Mouse (Mus musculus) midbrain, postnatal 0 days (tissue): ENCODE measurements at regions not wholly inside any gene's neighbourhood (a gene's known extent, or its start where the extent isn't known, plus 50 kb on each side); places are given as distances from the start of the nearest gene placed in this dataset.

Experiments used
- ATAC-seq: fragments of 200-750 bp; cut with Nextera tagmentation; 2 replicates; pipeline ENCODE4 v1.8.0; 2017; ENCODE audit warnings: moderate number of reproducible peaks, mild to moderate bottlenecking, moderate TSS enrichment, moderate library complexity; ENCODE audit not compliant: low FRiP score
- DNase-seq: peaks from one replicate; pipeline ENCODE4 v3.0.0-alpha.2; 2015; ENCODE audit warnings: low spot score
- H3K27ac ChIP-seq: fragments of 300-500 bp; sonication (generic); 2 replicates; pipeline ENCODE4 v1.5.1; 2014; ENCODE audit warnings: low read depth, mild to moderate bottlenecking, low read length, mixed read lengths
- H3K27me3 ChIP-seq: fragments of 300-500 bp; sonication (generic); 2 replicates; pipeline ENCODE4 v1.6.1; 2014; ENCODE audit warnings: low read length, control low read depth, mixed read lengths; ENCODE audit not compliant: insufficient read depth
- H3K36me3 ChIP-seq: fragments of 300-500 bp; sonication (generic); 2 replicates; pipeline ENCODE4 v1.6.1; 2014; ENCODE audit warnings: low read length, control low read depth, mixed read lengths; ENCODE audit not compliant: insufficient read depth
- H3K4me1 ChIP-seq: fragments of 300-500 bp; sonication (generic); 2 replicates; pipeline ENCODE4 v1.6.1; 2014; ENCODE audit warnings: mild to moderate bottlenecking, control low read depth, antibody characterized with exemption, low read length, mixed read lengths; ENCODE audit not compliant: insufficient read depth
- H3K4me2 ChIP-seq: fragments of 300-500 bp; sonication (generic); 2 replicates; pipeline ENCODE4 v1.6.1; 2014; ENCODE audit warnings: low read depth, mild to moderate bottlenecking, low read length, mixed read lengths; ENCODE audit not compliant: poor library complexity, severe bottlenecking
- H3K4me3 ChIP-seq: fragments of 300-500 bp; sonication (generic); 2 replicates; pipeline ENCODE4 v1.5.1; 2014; ENCODE audit warnings: low read depth, mild to moderate bottlenecking, low read length, moderate library complexity
- H3K9ac ChIP-seq: fragments of 300-500 bp; sonication (generic); replicated peaks from 2 replicates; pipeline ENCODE4 v1.6.1; 2014; ENCODE audit warnings: mild to moderate bottlenecking, low read length, moderate library complexity, mixed read lengths; ENCODE audit not compliant: poor library complexity, severe bottlenecking
- H3K9me3 ChIP-seq: fragments of 300-500 bp; sonication (generic); 2 replicates; pipeline ENCODE4 v1.6.1; 2016; ENCODE audit warnings: low read length, control low read depth
- CTCF ChIP-seq: IDR thresholded peaks from 2 replicates; pipeline ENCODE4 v1.5.1; 2016; ENCODE audit warnings: antibody characterized with exemption, mild to moderate bottlenecking
- WGBS: fragments of 180-500 bp; shearing (Covaris S2); extraction: QIAGEN DNeasy Blood & Tissue Kit; methylation state at CpG from one replicate; pipeline ENCODE4 v1.1.7; 2014; 5-methylcytosine and 5-hydroxymethylcytosine counted together

GRCm38 (mm10) chr2:75090439-75090838 lies 264.8 kb downstream of the Mtx2 start:
- no peaks in the 10 kb centered on the region for H3K9me3 ChIP-seq
- no peak for TF ChIP-seq CTCF
- no peaks in the 10 kb centered on the region for H3K27me3 ChIP-seq
- no peak overlapping the region for H3K9ac ChIP-seq
- H3K36me3 ChIP-seq: no peaks in the 10 kb centered on the region
- H3K27ac ChIP-seq: no peak overlapping the region
- ATAC-seq: no peak
- no peaks in the 10 kb centered on the region; the same call in 1 of the 2 replicates for H3K4me1 ChIP-seq
- no peak for DNase-seq
- H3K4me2 ChIP-seq: no peak overlapping the region
- no peak overlapping the region for H3K4me3 ChIP-seq
- whole genome bisulfite sequencing: 77% methylated on average over 16 of the region's 16 CpGs

- Histone ChIP-seq H3K9me3 (no peaks in the 10 kb centered on the region), H3K4me3 (no peak overlapping the region), H3K27me3 (no peaks in the 10 kb centered on the region), H3K36me3 (no peaks in the 10 kb centered on the region), H3K27ac (no peak overlapping the region), H3K9ac (no peak overlapping the region), H3K4me1 (no peaks in the 10 kb centered on the region), H3K4me2 (no peak overlapping the region)
- WGBS: 54% methylated on average over 11 of the region's 11 CpGs
- DNase-seq (no peak), ATAC-seq (no peak)
- TF ChIP-seq CTCF: no peak
Observed at GRCm38 (mm10) chr2:75101501-75101900, 275.9 kb downstream of the Mtx2 start.

- no peaks in the 10 kb centered on the region for H3K36me3 ChIP-seq
- H3K4me2 ChIP-seq: no peak overlapping the region
- no peak overlapping the region for H3K4me3 ChIP-seq
- H3K27me3 ChIP-seq: no peaks in the 10 kb centered on the region
- H3K9ac ChIP-seq: no peak overlapping the region
- WGBS: 86% methylated on average over 9 of the region's 9 CpGs
- H3K27ac ChIP-seq: no peak overlapping the region
- no peaks in the 10 kb centered on the region for H3K9me3 ChIP-seq
- ATAC-seq: no peak
- DNase-seq: no peak
- TF ChIP-seq CTCF: no peak
- H3K4me1 ChIP-seq: no peaks in the 10 kb centered on the region
Observed at GRCm38 (mm10) chr2:75112751-75113150, 287.1 kb downstream of the Mtx2 start.

- Histone ChIP-seq H3K27me3 (no peaks in the 10 kb centered on the region), H3K4me2 (no peak overlapping the region), H3K27ac (no peak overlapping the region), H3K36me3 (no peaks in the 10 kb centered on the region), H3K4me1 (no peaks in the 10 kb centered on the region), H3K9ac (no peak overlapping the region), H3K9me3 (no peaks in the 10 kb centered on the region), H3K4me3 (no peak overlapping the region)
- no peak for DNase-seq
- ATAC-seq: no peak
- no peak for TF ChIP-seq CTCF
- WGBS: 43% methylated on average over 6 of the region's 6 CpGs
Observed at GRCm38 (mm10) chr2:75114375-75114774, 288.8 kb downstream of the Mtx2 start.

- WGBS: 87% methylated on average over 8 of the region's 8 CpGs
- no peak for TF ChIP-seq CTCF
Observed at GRCm38 (mm10) chr2:75118348-75118926, 292.8 kb downstream of the Mtx2 start.

GRCm38 (mm10) chr2:75119599-75119998 lies 294.0 kb downstream of the Mtx2 start:
- Histone ChIP-seq H3K9ac (no peak overlapping the region), H3K27ac (no peak overlapping the region), H3K4me1 (no peaks in the 10 kb centered on the region), H3K9me3 (no peaks in the 10 kb centered on the region), H3K36me3 (no peaks in the 10 kb centered on the region), H3K27me3 (no peaks in the 10 kb centered on the region), H3K4me2 (no peak overlapping the region), H3K4me3 (no peak overlapping the region)
- TF ChIP-seq CTCF: no peak
- no peak for ATAC-seq
- no peak for DNase-seq
- WGBS: 96% methylated on average over 9 of the region's 9 CpGs

More at GRCm38 (mm10) chr2:75118348-75118926, 292.8 kb downstream of the Mtx2 start:
- no peaks in the 10 kb centered on the region for H3K4me1 ChIP-seq
- ATAC-seq: no peak
- DNase-seq: no peak
- no peaks in the 10 kb centered on the region for H3K36me3 ChIP-seq
- H3K4me3 ChIP-seq: no peak overlapping the region
- H3K27me3 ChIP-seq: no peaks in the 10 kb centered on the region
- no peak overlapping the region for H3K4me2 ChIP-seq
- no peak overlapping the region for H3K9ac ChIP-seq
- H3K27ac ChIP-seq: no peak overlapping the region
- H3K9me3 ChIP-seq: no peaks in the 10 kb centered on the region
